Mouse (Mus musculus) kidney, postnatal 14 days (tissue): ENCODE measurements around the gene Tgfbr3.
A peak's percentile ranks its signal among the peaks of the same experiment; 100 is the strongest.
"Not testable (repeated sequence)": the region's sequence is repeated elsewhere in the genome, so short reads cannot be mapped to it uniquely, and the experiment has no call there.

Experiments used
- DNase-seq: peaks from one replicate; pipeline ENCODE4 v3.0.0; 2022; ENCODE audit warnings: mixed read lengths

The Tgfbr3 gene

DNA sequence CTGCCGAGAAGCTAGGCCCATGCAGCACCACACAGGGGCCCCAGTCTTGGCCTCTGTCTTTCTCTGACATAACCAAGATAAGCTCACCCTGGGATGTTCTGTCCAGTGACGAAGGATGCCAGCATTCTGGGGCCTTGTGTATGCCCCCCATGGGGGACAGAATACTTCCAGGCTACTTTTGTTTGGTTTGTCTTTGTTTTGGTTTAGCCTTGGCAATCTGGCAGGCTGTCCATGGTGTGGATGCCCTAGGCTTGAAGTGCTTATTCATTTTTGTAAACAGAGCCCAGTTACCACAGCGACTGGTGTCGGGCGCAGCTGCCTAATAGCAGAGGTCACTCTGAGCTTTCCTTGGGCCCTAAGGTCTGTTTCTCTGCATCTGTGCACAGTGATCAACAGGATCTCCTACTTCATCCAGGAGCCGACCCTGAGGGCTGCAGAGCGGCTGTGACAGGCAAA is 51.4 kb downstream of the Tgfbr3 start:
- DNase-seq: no peak

DNA sequence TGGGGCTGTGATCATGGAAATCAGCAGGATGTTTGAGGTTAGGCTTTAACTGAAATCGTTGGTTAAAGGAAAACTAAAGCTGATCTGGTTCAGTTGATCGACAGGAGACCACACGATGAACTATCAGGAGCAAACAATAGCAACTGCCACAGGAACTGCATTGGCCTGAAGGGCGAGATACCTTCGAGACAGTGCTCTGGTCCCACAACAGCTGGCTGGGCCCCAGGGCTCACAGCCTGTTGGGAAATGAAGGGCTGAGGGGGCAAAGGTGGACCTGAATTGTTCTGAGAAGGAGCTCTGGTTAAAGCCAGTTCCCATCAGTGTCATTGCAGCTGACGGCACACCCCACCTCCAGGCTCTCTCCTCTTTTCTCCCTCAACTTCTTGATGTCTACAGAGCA is 52.5 kb downstream of the Tgfbr3 start:
- DNase-seq: peak; percentile 45

DNA sequence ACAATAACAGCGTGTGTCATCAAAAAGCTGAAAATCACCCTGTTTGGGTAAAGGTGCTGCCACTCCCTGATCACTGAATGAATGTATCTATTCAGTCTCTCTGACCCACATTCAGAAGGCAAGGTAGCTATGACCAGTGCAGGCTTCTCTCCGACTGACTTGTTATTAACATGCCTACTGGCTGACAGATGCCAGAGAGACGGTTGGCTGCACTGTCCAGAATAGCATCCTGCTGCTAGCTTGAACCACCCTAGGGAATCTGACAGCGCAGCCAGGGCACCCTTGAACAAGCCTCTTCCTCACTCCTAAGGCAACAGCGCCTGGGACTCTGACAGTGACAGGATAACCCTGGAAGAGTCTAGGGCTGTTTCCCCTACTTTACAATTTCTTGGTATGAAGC is 53.4 kb downstream of the Tgfbr3 start:
- no peak for DNase-seq

DNA sequence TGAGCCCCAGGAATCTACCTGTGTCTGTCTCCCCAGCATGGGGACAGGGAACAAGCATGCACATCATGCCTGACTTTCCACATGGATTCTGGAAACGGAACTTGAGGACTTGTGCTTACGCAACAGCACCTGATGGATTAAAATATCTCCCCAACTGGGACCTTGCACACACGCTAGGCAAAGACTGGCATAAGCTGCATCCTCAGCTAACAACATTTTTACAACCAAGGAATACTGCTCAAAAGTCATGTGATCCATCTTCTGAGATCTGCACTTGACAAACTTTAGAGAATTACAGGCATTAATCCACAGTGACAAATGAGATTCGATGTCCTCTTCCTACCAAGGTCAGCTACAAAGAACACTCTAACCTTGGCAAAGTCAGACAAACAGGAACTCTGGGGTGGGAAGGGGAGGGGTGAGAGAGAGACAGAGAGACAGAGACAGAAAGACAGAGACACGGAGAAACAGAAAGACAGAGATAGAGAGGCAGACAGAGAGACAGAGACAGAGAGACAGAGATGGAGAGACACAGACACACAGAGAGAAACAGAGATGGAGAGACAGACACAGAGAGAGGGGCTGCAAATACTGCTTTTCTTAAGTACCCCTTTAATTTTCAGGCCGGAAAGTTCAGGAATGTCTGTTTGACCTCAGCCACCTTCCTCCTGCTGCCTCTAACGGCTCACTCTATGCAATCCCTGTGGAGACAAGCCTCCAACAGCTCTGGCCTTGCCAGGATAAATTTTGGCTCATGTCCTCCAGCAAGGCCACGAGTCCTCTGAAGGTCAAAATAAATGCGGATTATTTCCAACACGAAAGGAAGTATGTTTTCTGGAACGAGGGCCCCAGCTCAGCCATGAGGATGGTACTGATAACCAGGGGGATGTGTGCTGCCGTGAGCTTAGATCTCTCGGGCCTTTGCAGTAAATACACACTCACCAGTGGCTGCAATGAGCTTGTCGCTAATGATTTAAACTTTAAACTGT is 55.8 kb downstream of the Tgfbr3 start:
- peak; percentile 70 for DNase-seq

DNA sequence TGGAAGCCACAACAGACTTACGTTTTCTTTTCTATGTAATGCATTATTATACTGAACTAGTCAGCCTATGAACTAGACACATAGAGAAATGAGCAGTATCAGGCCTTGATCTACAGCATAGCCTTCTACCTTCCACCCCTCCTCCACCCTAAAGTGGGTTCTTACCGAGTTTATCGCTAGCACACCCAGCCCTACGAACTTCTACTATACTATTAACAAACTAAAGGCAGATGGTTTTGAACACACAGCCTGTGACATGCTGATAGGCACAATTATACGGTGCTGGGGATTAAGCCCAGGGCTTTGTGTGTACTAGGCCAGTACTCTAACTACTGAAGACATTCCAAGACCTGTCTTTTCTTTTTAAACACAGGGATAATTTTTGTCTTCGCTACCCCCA is 59.2 kb downstream of the Tgfbr3 start:
- no peak for DNase-seq

DNA sequence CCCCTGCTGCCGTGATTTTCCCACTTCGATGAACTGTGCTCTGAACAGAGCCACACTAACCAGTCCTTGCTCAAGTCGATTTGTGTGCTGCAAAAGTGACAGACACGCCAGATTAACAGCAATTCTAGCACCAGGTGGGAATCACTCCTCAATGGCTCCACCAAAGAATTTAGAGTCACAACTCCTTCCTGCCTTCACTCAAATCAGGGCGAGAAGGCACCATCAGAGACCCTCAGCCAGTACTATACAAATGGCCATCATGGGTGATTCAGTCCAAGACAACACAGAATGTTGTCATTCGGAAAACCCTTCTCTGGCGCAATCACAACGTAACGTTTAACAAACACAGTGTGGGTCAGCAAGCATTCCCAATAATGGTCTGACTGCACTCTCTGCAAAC is 60.4 kb downstream of the Tgfbr3 start:
- no peak for DNase-seq

DNA sequence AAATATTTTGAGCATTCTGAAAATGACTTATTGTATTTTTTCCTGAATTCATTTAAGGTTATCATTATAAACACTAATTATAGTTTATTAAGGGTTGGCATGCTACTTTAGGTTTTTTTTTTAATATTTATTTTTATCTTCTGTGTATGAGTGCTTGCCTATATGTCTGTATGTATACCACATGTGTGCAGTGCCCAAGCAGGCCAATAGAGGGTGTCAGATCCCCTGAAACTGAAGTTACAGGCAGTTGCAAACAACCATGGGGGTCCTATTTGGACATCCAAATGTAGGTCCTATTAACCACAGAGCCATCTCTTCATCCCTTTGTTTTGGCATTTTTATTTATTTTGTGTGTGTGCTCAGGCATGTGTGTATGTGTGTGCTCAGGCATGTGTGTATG is 61.8 kb downstream of the Tgfbr3 start:
- no peak for DNase-seq

DNA sequence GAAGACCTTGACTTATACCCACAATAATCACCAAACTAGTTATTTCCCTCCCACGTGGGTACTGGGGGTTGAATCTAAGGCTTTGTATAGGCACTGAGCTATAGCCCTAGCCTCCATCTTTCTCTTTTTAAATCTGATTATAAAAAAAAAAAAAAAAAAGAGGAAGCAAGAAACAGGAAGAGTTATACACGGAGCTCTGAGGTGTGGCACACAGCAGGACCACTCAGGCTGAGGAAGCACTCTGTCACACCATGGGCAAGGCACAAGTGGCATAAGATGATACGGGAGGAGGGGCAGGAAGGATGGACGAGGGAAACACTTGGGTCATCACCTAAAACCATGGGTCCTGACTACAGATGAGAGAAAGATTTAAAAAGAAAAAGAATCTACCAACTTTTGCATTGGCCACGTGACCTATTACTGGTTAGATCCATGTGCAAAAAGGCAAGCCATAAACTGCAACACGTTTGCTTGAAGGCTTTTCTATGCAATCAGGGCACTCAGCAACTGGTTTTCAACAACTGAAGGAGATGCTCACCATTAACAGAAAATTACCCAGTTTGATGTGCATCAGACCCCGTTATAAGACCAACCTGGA is 64.5 kb downstream of the Tgfbr3 start:
- DNase-seq: no peak

DNA sequence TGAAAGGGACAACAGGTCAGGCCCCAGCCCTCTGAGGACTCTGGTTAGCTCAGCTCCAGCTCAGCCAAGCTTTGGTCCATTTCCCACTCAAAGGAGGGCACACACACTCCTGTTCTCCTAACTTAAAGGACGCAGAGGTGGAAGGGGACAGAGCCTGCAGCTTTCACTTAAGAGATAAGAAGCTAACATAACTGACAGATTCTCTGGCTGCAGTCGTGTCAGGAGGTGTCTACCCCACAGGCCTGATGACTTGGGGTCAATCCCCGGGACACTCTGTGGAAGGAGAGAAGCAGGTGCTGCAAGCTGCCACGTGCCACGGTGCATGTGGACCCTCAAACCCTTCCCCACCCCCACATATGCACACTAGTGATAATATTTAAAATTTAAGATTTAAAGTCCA is 65.3 kb downstream of the Tgfbr3 start:
- DNase-seq: no peak

DNA sequence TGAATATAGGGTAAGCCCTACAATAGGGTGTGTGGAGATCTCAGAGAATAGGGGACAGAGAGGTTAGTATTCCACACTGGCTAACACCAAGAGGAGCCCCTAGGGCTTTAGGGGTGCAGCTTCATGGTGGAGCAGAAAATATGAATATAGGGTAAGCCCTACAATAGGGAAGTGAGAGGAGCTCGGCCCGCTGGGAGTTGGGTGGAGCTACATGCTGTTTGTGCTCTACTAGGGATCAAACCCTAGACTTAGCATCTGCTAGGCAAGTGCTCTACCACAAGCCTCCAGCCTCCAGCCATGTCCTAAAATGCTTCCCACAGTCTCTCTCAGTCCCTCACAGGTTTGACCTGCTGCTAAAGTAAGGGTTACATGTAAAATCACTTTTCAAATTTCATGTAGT is 65.9 kb downstream of the Tgfbr3 start:
- not testable (repeated sequence) for DNase-seq

DNA sequence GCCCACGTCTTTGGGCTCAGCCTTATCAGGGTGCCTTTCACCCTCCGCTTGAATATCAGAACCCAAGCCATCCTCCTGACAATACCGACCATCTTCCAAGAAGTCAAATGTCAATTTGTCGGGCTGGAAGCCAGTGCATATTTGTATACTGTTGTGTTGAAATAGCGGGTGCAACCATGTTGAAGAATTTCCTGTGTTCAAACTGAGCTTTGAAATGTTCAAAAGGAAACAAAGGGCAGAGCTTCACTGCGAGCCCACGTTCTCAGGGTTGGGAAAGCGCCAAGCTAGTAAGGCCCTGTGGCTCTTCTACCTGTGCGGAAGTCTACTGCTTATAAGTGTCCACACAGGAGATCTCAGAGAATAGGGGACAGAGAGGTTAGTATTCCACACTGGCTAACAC is 66.4 kb downstream of the Tgfbr3 start:
- DNase-seq: no peak

DNA sequence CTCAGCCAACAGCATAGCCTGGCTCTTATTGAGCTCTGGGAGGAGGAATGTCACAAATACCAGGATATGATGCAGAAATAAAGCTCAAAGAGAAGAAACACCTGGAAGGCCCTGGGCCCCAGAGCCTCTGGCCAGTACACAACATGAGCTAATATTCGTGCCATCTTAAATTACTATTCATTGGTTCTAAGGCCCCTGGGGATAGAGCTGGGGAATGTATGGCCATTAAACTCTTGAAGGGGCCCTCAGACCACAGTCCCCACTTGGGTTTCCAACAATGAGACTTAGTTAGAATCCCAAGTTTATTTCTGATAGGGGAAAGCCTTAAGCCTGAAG is 66.8 kb downstream of the Tgfbr3 start:
- no peak for DNase-seq

DNA sequence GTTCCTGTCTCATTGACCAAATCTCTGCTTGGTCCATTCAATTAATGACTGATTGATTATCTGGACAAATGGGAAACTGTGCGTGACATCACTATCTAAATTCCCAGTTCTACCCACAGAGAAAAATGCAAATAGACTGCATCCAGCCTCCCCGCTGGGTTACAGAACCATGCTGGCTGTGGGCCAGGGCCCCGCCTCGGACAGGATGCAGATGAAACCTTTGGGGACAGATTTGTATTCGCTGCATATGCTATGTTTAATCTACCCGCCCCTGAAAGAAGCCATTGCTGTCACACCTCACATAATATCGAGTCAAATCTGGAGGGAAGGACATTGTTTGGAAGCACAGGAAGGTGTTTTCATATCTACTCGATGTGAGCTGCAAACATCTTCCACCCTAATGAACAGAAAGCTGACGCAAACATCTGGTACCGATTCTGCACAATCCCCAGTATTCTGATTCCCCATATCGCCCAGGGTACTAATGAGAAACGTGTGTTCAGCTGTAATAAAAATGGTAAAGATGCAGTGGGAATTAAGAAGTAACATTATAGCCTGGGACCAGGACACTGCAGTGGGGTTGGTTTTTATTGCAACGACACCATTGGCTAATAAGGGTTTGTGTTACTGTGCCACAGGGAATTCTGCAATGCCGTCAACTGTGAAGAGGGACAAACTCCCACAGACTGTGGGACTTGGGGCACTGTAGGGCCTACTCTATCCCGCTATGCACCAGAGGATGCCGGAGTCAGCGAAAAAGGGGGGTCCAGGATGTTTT is 67.3 kb downstream of the Tgfbr3 start:
- DNase-seq: peak; percentile 65

DNA sequence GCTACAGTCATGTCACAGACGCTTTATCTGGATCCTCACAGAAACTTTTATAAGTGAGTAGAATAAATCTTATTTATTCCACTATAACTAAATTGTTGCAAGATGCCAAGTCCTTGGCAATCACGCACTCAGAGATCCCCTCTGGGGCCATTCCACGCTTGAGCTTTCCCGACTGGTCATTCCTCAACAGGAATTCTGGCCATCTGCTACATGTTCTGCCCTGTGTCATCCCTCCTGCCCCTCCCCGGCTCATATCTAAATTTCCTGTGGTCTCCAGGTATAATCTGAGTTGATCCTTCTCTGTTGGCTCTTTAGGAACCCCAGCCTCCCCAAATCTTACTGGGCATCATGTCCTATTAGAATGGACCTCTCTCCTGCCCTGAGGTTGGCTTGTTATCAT is 68.5 kb downstream of the Tgfbr3 start:
- DNase-seq: no peak

DNA sequence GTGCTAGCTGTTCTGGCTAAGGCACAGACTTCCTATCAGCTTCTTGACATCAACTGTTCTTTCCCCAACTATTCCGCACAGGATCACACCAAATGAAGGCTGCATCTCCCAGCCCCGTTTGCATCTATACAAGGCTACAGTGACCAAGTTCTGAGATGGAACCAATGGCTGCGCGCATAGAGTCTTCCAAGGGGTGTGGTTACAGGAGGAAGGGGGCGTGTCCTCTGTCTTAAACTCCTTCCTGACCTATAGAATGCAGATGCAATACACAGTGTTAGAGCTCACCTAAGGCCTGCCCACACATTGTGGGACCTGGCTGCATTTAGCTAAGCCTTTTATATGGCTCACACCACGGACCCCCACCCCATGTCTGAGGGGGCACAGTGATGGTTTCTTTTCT is 69.5 kb downstream of the Tgfbr3 start:
- DNase-seq: no peak

DNA sequence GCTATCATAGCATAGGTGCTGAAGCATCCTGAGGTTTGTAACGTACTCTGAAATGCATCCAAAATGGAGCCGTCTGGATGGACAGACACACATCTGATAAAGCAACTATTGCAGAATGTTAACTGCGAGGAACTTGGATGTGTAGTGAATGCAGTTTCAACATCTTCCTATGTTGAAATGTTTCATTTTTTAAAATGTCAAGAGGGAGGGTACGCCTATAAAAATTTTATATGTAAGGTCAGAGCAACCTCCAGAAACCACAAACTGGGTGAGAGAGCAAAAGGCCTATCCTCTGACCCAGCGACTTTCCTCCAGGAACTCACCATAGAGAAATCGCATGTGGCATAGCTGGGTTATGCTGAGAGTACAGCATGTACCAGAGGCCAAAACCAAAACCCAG is 70.1 kb downstream of the Tgfbr3 start:
- DNase-seq: no peak

DNA sequence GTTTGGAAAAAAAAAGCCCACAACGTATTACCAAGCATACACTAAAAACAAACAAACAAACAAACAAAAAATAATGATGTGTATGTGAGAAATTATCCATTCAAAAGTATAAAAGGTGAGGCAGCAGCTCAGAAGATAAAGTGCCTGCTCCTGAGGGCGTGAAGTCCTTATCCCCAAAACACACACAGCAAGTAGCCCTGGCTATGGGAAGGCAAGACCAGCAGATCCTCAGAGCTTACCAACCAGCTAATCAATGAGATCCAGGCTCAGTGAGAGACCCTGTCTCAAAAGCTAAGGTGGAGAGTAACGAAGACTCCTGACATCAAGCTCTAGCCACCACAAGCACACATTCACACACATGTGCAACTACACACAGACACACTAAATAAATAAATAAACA is 70.8 kb downstream of the Tgfbr3 start:
- no peak for DNase-seq

DNA sequence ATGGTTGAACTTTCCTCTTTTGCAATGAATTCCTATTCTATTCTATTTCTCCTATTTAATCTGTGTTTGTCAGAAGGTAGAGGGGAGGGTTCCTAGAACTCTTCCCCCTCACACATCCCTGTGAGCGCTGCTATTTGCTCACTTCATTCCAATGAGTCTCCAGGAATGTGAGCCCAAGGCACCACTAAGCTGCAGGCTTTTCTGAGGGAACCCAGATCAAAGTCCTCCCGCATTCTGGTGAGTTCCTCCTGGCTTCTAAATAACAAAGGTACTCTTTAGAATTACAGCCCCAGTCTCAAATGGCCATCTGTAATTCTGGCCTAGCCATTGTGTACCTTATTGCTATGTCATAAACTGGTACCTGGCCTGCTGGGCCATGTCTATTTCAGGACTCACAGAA is 72.3 kb downstream of the Tgfbr3 start:
- no peak for DNase-seq

DNA sequence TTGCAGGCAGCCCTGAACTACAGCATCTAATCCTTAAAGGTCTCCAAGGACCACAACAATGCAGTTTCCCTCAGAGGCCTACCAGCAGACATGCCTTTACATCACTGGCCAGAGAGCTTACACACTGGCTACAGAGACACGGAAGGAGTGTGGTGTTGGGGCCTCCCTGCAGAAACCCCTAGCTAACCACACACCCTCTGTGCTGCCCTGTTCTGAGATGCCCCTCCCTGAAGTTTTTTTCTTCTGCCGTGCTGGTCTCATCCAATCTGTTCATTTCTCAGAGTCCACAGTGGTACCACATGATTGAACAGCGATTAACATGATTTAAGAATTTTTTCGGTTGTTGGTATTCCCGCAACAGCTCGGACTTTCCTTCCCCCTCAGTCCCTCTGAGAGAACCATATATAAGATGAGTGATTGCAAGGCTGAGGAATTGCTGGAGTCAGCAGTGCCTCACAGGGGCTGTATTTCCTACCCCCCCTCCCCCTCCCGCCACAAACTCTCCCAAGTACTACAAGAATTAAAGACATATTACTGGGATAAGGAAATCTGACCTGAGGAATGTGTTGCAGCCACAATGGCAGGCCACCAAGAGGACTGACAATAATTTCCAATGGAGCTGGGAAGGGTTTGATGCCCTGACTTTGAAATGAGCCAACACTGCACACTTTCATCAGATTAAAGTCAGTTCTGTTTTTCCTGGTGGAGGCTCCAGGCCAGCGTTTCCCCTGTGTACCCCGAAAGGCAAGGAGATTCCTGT is 75.9 kb downstream of the Tgfbr3 start:
- DNase-seq: no peak

DNA sequence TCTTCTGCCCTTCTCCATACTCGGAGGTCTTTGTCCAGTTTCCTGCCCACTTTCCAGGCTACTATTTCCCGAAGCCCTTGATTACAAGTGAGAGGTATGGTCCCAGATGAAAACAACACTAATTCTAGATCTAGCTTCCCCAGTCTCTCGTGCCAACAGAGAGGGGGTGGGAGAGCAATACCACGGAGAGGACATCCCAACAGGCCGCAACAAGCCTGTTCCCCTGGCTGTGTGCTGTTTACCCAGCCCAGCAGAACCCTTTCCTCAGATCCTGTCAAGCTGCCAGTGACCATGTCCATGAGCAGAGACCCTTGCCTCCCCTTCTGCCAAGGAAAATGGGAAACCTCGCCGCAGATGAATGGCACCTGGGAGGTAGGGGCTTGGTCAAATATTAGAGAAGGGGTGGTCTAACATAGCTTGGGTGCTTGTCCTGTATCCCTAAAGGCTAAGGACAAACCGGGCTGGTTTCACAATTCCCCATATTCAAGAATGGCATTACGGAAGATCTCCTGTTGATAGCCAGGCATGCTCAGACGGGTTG is 77.5 kb downstream of the Tgfbr3 start:
- DNase-seq: no peak

DNA sequence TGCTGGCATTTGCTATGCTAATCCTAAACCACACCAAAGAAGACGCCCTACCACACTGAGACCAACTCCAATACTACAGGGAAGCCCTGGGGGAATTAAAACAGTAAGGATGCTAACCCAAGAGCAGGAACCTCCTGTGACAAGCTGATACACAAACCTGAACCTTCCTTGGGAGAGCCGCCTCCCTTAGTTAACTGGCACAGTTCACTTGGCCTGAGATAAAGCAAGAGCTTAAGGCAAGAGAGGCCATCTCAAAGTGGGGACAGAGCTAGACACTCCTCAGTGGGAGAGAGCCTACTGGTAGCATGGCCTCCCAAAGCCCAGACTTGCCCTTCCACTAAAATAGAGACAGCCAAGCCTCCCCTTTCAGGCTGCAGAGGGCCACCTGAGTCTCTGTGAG is 79.4 kb downstream of the Tgfbr3 start:
- DNase-seq: no peak

DNA sequence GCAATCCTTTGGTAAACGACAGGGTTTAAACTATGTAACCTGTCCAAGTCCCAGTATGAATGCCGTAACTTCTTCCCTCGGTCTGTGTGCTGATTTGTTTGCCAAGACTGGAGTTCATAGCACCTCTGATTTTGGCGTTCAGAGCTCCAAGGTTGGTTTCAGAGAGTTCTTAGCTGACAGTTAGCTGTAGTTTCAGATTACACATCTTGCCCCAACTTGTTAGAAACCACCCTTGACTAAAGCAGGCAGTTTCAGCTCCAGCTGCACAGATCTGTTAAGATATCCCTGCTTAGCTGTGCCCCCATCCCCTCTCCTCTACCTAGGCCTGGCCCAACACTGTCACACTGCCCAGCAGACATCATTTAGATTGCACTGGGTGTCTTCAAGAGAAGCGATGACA is 81.5 kb downstream of the Tgfbr3 start:
- DNase-seq: no peak

DNA sequence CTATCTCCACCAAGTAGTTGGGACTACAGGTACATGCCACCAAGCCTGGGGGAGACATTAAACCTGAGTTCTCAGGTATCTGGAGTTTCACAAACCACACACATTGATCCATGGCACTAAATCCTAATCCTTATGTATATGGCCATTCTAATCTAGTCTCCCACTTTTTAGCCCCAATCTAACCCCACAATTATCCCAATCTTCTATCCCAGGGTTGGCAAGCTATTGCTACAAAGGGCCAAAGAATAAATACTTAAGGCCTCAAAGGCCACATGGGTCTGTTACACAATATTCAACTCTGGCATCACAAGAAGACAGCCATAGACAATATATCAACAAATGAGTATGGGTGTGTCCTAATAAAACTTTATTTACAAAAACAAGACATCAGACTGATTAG is 85.1 kb downstream of the Tgfbr3 start:
- DNase-seq: no peak
